Comparison of ENCODE assay signal across 8 mouse cellular contexts in genomic region chr7:62348106-62348803, GRCm38 (mm10). TPM values are rescaled to one million over a fixed set of nuclear protein-coding genes. Genes with fewer than 3 reads are reported as not detected.
A peak's percentile ranks its signal among the peaks of the same experiment; 100 is the strongest.
DNase-seq lines count a peak whose midpoint lies in the region; ATAC-seq lines count a peak whose summit lies in the region.

No protein-coding gene starts in this region.

- 13% methylated on average over 42 of the region's 42 CpGs for WGBS in hindbrain, embryonic 12.5 days
- 13% methylated on average over 42 of the region's 42 CpGs for WGBS in lung, embryonic 15.5 days

- peak overlapping the region; percentile 84 for H3K27ac ChIP-seq in hindbrain, embryonic 12.5 days
- H3K27ac ChIP-seq in lung, embryonic 15.5 days, result no peak overlapping the region

- 0 out of 2 replicates have a peak, but pooled peaks cover 8% of the 10 kb centered on the region for H3K9me3 ChIP-seq in hindbrain, embryonic 12.5 days (replicated peaks)
- no peaks in the 10 kb centered on the region for H3K9me3 ChIP-seq in lung, embryonic 15.5 days

- H3K4me3 ChIP-seq in hindbrain, embryonic 12.5 days, result peak overlapping the region; percentile 51
- H3K4me3 ChIP-seq in lung, embryonic 15.5 days, result peak overlapping the region; percentile 51

- DNase-seq in R1 (ENCODE audit: low read depth, low spot score), result peak; percentile 81
- DNase-seq in cerebellum, postnatal 25 days, result peak; percentile 88 to 92
- peak; percentile 49 to 65 for DNase-seq in frontal cortex, postnatal 25 days (ENCODE audit: low spot score in 2 of 2)
- peak; percentile 75 to 85 for DNase-seq in layer of hippocampus, postnatal 14 days (ENCODE audit: low spot score in 2 of 2)
- peak; percentile 90 for DNase-seq in retina, postnatal 1 day
- DNase-seq in yolk sac, embryonic 10.5 days (ENCODE audit: low spot score), result peak; percentile 68

- ATAC-seq in hindbrain, embryonic 12.5 days (ENCODE audit: low FRiP score), result peak; percentile 95
- peak; percentile 96 for ATAC-seq in lung, embryonic 15.5 days (ENCODE audit: borderline replicate concordance, extremely low read depth, low FRiP score, low TSS enrichment)

- H3K9ac ChIP-seq in hindbrain, embryonic 12.5 days, result peak overlapping the region; percentile 72
- peak overlapping the region; percentile 49 for H3K9ac ChIP-seq in lung, embryonic 15.5 days

- no peaks in the 10 kb centered on the region for H3K27me3 ChIP-seq in hindbrain, embryonic 12.5 days
- H3K27me3 ChIP-seq in lung, embryonic 15.5 days, result no peaks in the 10 kb centered on the region

- H3K4me1 ChIP-seq in hindbrain, embryonic 12.5 days, result no peaks in the 10 kb centered on the region
- no peaks in the 10 kb centered on the region for H3K4me1 ChIP-seq in lung, embryonic 15.5 days

- peak overlapping the region; percentile 66 for H3K4me2 ChIP-seq in hindbrain, embryonic 12.5 days (replicated peaks)
- H3K4me2 ChIP-seq in lung, embryonic 15.5 days, result peak overlapping the region; percentile 66

- H3K36me3 ChIP-seq in hindbrain, embryonic 12.5 days, result no peaks in the 10 kb centered on the region
- no peaks in the 10 kb centered on the region for H3K36me3 ChIP-seq in lung, embryonic 15.5 days

RNA-seq across cellular contexts. Expression of gene Ndn, which starts 1.9 kb away (rescaled TPM):
- polyA plus RNA-seq in hindbrain, embryonic 12.5 days (2016; fragmentation: Nextera tagmentation; extraction: Ambion mirVana), result 275 and 288 TPM in 2 replicates
- total RNA-seq in layer of hippocampus, postnatal 14 days (2021), result 100 to 1,000 TPM; 157 to 162 TPM
- 74.2 and 76.6 TPM in 2 replicates for polyA plus RNA-seq in lung, embryonic 15.5 days (2015; fragmentation: Nextera tagmentation; extraction: Ambion mirVana)

RNA-seq across cellular contexts. Expression of gene Magel2, which starts 28.6 kb away (rescaled TPM):
- polyA plus RNA-seq in hindbrain, embryonic 12.5 days (2016; fragmentation: Nextera tagmentation; extraction: Ambion mirVana), result 17.5 and 18.0 TPM in 2 replicates
- total RNA-seq in layer of hippocampus, postnatal 14 days (2021), result 1 to 10 TPM; 2.9 to 4.0 TPM
- polyA plus RNA-seq in lung, embryonic 15.5 days (2015; fragmentation: Nextera tagmentation; extraction: Ambion mirVana), result 0.89 and 1.4 TPM in 2 replicates
